Mouse (Mus musculus) lung, postnatal 0 days (tissue): ENCODE results near the gene Rbfox2.

Experiments
- CTCF ChIP-seq: IDR thresholded peaks from 2 replicates; pipeline ENCODE4 v1.5.1; 2016; ENCODE audit warnings: antibody characterized with exemption, mild to moderate bottlenecking
- EP300 ChIP-seq: IDR thresholded peaks from 2 replicates; pipeline ENCODE4 v1.6.1; 2016; ENCODE audit warnings: antibody characterized with exemption, mild to moderate bottlenecking, control low read depth

GRCm38 (mm10) chr15:77225274-77225673 is 81.5 kb downstream of the Rbfox2 start:
- TF ChIP-seq CTCF (peak; percentile 86), EP300 (no peak)
